Mouse (Mus musculus) kidney, embryonic 14.5 days (tissue): ENCODE results near the gene Nfe2l2. TPM values are rescaled to one million over a fixed set of nuclear protein-coding genes. Genes with fewer than 3 reads are reported as not detected.
"Not testable (repeated sequence)": the region's sequence is repeated elsewhere in the genome, so short reads cannot be mapped to it uniquely, and the experiment has no call there.

Experiments
- ATAC-seq: fragments of 200-750 bp; cut with Nextera tagmentation; 2 replicates; pipeline ENCODE4 v1.8.0; 2017; ENCODE audit warnings: moderate number of reproducible peaks, mild to moderate bottlenecking, moderate TSS enrichment, moderate library complexity; ENCODE audit not compliant: low FRiP score, low TSS enrichment
- H3K27ac ChIP-seq: fragments of 300-500 bp; sonication (generic); 2 replicates; pipeline ENCODE4 v1.5.1; 2014; ENCODE audit warnings: low read depth, mild to moderate bottlenecking, low read length, moderate library complexity, mixed read lengths
- H3K27me3 ChIP-seq: fragments of 300-500 bp; sonication (generic); 2 replicates; pipeline ENCODE4 v1.6.1; 2014; ENCODE audit warnings: mild to moderate bottlenecking, low read length; ENCODE audit not compliant: control insufficient read depth, insufficient read depth
- H3K36me3 ChIP-seq: fragments of 300-500 bp; sonication (generic); 2 replicates; pipeline ENCODE4 v1.6.1; 2014; ENCODE audit warnings: low read length, mixed read lengths; ENCODE audit not compliant: control insufficient read depth, insufficient read depth
- H3K4me1 ChIP-seq: fragments of 300-500 bp; sonication (generic); 2 replicates; pipeline ENCODE4 v1.6.1; 2014; ENCODE audit warnings: low read length, mixed read lengths; ENCODE audit not compliant: control insufficient read depth, insufficient read depth
- H3K4me2 ChIP-seq: fragments of 300-500 bp; sonication (generic); replicated peaks from 2 replicates; pipeline ENCODE4 v1.6.1; 2014; ENCODE audit warnings: low read depth, mild to moderate bottlenecking, low read length
- H3K4me3 ChIP-seq: fragments of 300-500 bp; sonication (generic); 2 replicates; pipeline ENCODE4 v1.5.1; 2014; ENCODE audit warnings: mild to moderate bottlenecking, low read length
- H3K9ac ChIP-seq: fragments of 300-500 bp; sonication (generic); 2 replicates; pipeline ENCODE4 v1.6.1; 2014; ENCODE audit warnings: low read depth, mild to moderate bottlenecking, low read length, moderate library complexity
- H3K9me3 ChIP-seq: fragments of 300-500 bp; sonication (generic); 2 replicates; pipeline ENCODE4 v1.6.1; 2016; ENCODE audit warnings: low read length; ENCODE audit not compliant: control insufficient read depth
- WGBS: fragments of 180-500 bp; shearing (Covaris S2); extraction: QIAGEN DNeasy Blood & Tissue Kit; methylation state at CpG from one replicate; pipeline ENCODE4 v1.1.7; 2014; 5-methylcytosine and 5-hydroxymethylcytosine counted together
- polyA plus RNA-seq: library from polyadenylated mRNA; unstranded; fragments of >200 nt; fragmentation: Nextera tagmentation; extraction: Ambion mirVana; gene quantifications from 2 replicates; pipeline ENCODE4 v1.2.1, GENCODE M21; 2014

The Nfe2l2 gene
- polyA plus RNA-seq, 1 experiment from 2014 or later: 67.6 TPM

DNA sequence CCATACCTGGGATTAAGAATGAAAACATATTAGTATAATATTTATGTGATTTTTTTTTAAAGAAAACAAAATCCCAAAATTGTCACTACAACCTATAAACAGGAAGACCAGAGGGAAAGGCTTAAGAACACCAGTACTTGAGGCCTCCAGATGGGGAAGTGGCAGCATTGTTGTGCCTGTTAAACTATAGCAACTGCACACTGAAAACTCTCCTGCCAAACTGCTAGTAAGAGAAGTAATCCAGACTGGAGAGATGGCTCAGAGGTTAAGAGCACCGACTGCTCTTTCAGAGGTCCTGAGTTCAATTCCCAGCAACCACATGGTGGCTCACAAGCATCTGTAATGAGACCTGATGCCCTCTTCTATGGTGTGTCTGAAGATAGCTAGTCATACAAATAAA, 54.0 kb downstream of the Nfe2l2 start:
- Histone ChIP-seq H3K4me2 (no peak overlapping the region), H3K9me3 (no peaks in the 10 kb centered on the region)
- WGBS: 89% methylated on average over 1 of the region's 1 CpGs

DNA sequence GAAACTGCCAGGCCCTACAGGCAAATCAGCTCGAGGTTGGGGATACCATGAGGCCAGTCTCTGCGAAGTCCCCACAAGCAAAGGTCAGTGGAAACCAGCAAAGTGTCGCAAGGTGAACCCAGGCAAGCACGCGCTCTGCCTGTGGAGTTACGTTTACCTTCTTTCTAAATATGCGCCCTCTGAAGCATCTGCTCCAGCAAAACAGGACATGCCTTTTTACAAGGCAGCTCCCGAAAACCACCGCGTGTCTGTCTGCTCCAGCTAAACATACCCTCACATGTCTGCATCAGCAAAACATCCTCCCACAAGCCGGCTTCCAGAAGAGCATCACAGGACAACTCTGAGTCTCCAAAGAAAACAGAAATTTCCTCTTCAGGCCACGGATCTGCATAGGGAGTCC, 59.2 kb downstream of the Nfe2l2 start:
- no peaks in the 10 kb centered on the region for H3K36me3 ChIP-seq
- ATAC-seq: no peak
- H3K9ac ChIP-seq: no peak overlapping the region
- no peaks in the 10 kb centered on the region for H3K4me1 ChIP-seq
- no peaks in the 10 kb centered on the region for H3K27me3 ChIP-seq
- WGBS: 88% methylated on average over 12 of the region's 12 CpGs
- H3K4me3 ChIP-seq: no peak overlapping the region
- no peaks in the 10 kb centered on the region for H3K9me3 ChIP-seq
- no peak overlapping the region for H3K4me2 ChIP-seq
- no peak overlapping the region for H3K27ac ChIP-seq

More for the DNA sequence above, 54.0 kb downstream of the Nfe2l2 start:
- Histone ChIP-seq H3K36me3 (no peaks in the 10 kb centered on the region), H3K4me3 (no peak overlapping the region), H3K27ac (no peak overlapping the region), H3K27me3 (no peaks in the 10 kb centered on the region), H3K4me1 (peaks cover 4% of the 10 kb centered on the region; the same call in 1 of the 2 replicates), H3K9ac (no peak overlapping the region)
- no peak for ATAC-seq

DNA sequence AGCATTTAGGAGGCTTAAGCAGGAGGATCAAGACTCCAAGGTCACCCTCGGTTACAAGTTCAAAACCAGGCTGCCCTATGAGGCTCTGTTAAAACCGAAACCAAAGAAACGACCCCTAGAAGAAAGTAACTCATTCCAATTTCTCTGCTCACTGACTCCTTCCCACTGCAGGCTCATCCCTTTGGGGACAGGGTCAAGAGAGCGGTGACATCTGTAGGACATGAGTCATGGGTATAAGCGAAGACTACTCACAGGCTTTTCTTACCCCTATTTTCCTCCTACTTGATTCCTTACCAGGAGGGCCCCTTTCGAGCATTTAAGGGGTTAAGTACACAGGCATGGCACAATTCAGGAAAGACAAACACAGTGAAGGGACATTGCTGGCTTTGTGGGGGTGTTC, 60.5 kb downstream of the Nfe2l2 start:
- ATAC-seq: no peak
- 80% methylated on average over 6 of the region's 6 CpGs for WGBS
- H3K27ac ChIP-seq: no peak overlapping the region

DNA sequence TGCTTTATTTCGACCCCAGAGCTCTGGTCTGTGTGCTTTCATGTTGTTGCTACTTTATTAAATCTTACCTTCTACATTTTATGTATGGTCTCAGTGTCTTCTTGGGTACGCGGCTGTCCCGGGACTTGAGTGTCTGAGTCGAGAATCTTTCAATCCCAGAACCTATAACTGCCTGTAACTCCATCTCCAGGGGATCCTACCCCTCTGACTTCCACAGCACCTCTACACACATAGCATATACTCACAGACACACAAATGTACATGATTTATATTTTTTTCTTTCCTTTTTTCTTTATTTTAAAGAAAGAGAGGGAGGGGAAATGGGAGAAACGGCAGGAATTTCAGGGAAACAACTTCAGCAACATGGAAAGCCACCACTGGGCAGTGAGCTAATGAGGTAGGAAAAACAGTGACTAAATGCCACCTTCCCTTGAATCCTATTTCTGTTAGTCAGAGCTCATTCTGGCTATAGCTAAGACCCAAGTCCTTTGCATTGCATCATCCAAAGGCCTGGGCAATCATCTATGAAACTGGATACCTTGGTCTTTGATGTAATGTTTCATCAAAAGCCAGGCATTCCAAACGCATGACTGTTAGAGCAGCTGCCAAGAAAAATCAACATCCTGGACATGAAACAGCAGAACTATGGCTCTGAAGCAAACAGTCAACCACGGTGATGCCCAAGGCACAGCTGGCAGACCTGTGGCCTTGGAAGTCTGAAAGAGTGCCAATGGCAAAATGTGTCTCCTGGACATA, 61.5 kb downstream of the Nfe2l2 start:
- Histone ChIP-seq H3K27ac (no peak overlapping the region), H3K9ac (no peak overlapping the region), H3K27me3 (no peaks in the 10 kb centered on the region), H3K9me3 (no peaks in the 10 kb centered on the region), H3K4me2 (no peak overlapping the region), H3K4me1 (no peaks in the 10 kb centered on the region), H3K4me3 (no peak overlapping the region), H3K36me3 (no peaks in the 10 kb centered on the region)
- ATAC-seq: 0 out of 2 replicates have a peak, but pooled peaks have one; percentile 24
- WGBS: 70% methylated on average over 8 of the region's 8 CpGs

More for the DNA sequence above, 60.5 kb downstream of the Nfe2l2 start:
- no peak overlapping the region for H3K9ac ChIP-seq
- no peaks in the 10 kb centered on the region for H3K36me3 ChIP-seq
- H3K27me3 ChIP-seq: no peaks in the 10 kb centered on the region
- H3K4me1 ChIP-seq: no peaks in the 10 kb centered on the region
- no peak overlapping the region for H3K4me2 ChIP-seq
- no peak overlapping the region for H3K4me3 ChIP-seq
- H3K9me3 ChIP-seq: no peaks in the 10 kb centered on the region

DNA sequence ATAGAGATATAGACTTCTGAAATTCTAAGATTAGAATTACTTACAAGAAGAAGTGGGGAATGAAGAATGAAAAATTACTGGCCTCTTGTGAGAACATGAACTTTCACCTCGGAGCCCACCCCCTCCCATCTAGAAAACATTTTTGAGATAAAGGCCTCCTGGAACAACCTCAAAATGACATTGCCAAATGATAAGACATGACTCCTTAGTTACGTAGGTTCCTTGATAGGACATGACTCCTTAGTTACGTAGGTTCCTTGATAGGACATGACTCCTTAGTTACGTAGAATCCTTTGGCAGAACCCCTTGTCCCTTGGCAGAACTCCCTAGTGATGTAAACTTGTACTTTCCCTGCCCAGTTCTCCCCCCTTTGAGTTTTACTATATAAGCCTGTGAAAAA, 62.1 kb downstream of the Nfe2l2 start:
- not testable (repeated sequence) for H3K27ac ChIP-seq, H3K27me3 ChIP-seq, H3K4me2 ChIP-seq, H3K9ac ChIP-seq, H3K36me3 ChIP-seq, ATAC-seq, H3K4me3 ChIP-seq, H3K4me1 ChIP-seq, H3K9me3 ChIP-seq
- 77% methylated on average over 4 of the region's 4 CpGs for WGBS

DNA sequence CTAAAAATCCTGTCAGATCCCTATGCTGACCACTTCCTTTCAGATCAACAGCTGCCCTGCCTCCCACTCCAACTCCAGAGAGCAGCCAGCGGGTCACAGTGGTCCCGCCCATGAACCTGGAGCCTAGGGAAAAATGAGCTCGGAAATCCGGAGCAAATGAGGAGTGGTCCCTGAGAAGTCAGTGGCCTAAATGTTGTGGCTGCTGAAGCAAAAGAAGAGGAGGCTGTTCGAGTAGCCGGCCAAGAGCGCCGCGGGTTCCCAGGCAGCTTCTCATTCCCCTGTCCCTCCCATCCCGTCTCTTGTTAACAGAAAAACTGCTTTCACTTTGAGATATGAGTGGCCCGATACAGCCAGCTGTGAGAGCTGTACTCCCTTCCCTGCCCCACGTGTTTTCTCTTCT, 64.9 kb downstream of the Nfe2l2 start:
- not testable (repeated sequence) for H3K9me3 ChIP-seq, H3K4me2 ChIP-seq, H3K36me3 ChIP-seq, H3K4me1 ChIP-seq, H3K9ac ChIP-seq, ATAC-seq, H3K27me3 ChIP-seq, H3K27ac ChIP-seq, H3K4me3 ChIP-seq
- 12% methylated on average over 10 of the region's 12 CpGs for WGBS

DNA sequence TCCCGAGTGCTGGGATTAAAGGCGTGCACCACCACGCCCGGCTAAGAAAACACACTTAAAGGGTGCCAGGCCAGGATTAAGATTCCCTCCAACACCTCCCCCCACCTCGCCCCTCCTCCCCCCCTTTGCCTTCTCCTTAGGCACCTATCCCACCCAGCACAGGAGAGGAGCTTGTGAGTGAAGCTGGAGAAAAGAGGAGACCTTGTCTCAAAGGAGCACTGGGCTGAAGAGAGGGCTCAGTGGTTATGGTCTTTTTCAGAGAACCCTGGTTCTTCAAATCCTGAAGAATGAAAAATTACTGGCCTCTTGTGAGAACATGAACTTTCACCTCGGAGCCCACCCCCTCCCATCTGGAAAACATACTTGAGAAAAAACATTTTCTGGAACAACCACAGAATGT, 66.6 kb downstream of the Nfe2l2 start:
- ATAC-seq, H3K36me3 ChIP-seq, H3K4me3 ChIP-seq, H3K4me1 ChIP-seq, H3K9ac ChIP-seq, H3K4me2 ChIP-seq, H3K9me3 ChIP-seq, H3K27me3 ChIP-seq, H3K27ac ChIP-seq: not testable (repeated sequence)
- WGBS: 93% methylated on average over 6 of the region's 6 CpGs

DNA sequence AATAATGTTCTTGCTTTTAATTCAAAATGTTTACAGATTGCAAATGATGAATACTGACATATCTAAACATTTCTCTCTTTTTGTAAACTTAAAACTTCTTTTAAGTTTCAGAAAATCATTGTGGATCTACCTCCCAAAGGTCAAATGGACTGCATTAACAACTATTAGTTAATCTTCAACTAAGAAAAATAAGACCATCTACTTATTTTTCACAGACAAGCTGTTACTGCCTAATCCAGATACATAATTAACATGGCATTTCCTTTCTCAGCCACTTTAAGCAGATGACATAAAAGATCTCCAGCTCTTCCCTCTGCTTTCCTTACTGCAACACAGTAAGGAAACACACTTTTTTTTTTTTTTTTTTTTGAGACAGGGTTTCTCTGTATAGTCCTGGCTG, 67.1 kb downstream of the Nfe2l2 start:
- no peak overlapping the region for H3K4me3 ChIP-seq
- no peak overlapping the region for H3K9ac ChIP-seq
- H3K9me3 ChIP-seq: no peaks in the 10 kb centered on the region
- 0 out of 2 replicates have a peak, but pooled peaks cover 3% of the 10 kb centered on the region for H3K4me1 ChIP-seq
- no peaks in the 10 kb centered on the region for H3K27me3 ChIP-seq
- H3K27ac ChIP-seq: no peak overlapping the region
- ATAC-seq: no peak
- no peaks in the 10 kb centered on the region for H3K36me3 ChIP-seq
- H3K4me2 ChIP-seq: no peak overlapping the region

DNA sequence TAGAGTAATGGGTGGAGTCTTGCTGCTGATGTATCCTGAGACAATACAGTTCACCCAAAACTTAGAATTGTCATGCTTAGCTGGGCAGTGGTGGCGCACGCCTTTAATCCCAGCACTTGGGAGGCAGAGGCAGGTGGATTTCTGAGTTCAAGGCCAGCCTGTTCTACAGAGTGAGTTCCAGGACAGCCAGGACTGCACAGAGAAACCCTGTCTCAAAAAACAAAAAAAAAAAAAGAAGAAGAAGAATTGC, 67.5 kb downstream of the Nfe2l2 start:
- H3K4me3 ChIP-seq, H3K4me1 ChIP-seq, ATAC-seq, H3K9ac ChIP-seq, H3K9me3 ChIP-seq, H3K4me2 ChIP-seq, H3K27ac ChIP-seq, H3K27me3 ChIP-seq, H3K36me3 ChIP-seq: not testable (repeated sequence)
- 84% methylated on average over 2 of the region's 2 CpGs for WGBS
